In genomic region chr8:13625281-13625970, GRCm38 (mm10) we compare ENCODE assay signal across 9 mouse cellular contexts. TPM values are rescaled to one million over a fixed set of nuclear protein-coding genes. Genes with fewer than 3 reads are reported as not detected.
DNase-seq lines count a peak whose midpoint lies in the region; ATAC-seq and TF ChIP-seq lines count a peak whose summit lies in the region.
"Had no signal": no experiment of that assay in that cellular context is flagged by ENCODE, and none has a peak within 500 bp of the region (broad histone marks: within the 10 kb centered on the region; RNA-seq: fewer than 3 reads in every experiment).

No protein-coding gene starts in this region.

- 83% methylated on average over 5 of the region's 5 CpGs for WGBS in neural tube, embryonic 13.5 days
- 79% methylated on average over 5 of the region's 5 CpGs for WGBS in limb, embryonic 14.5 days

- H3K27me3 ChIP-seq in neural tube, embryonic 13.5 days: no peaks in the 10 kb centered on the region
- no peaks in the 10 kb centered on the region for H3K27me3 ChIP-seq in limb, embryonic 14.5 days (ENCODE audit: control insufficient read depth, insufficient read depth, low read length)

- H3K36me3 ChIP-seq in neural tube, embryonic 13.5 days: peaks cover 9% of the 10 kb centered on the region
- peaks cover 9% of the 10 kb centered on the region for H3K36me3 ChIP-seq in limb, embryonic 14.5 days (ENCODE audit: control insufficient read depth, insufficient read depth, low read length)

- ATAC-seq in frontal cortex, adult (ENCODE audit: low TSS enrichment): peak; percentile 2; the same call in 1 of the 2 replicates
- no peak for ATAC-seq in neural tube, embryonic 13.5 days (ENCODE audit: low read depth)
- no peak for ATAC-seq in limb, embryonic 14.5 days (ENCODE audit: low FRiP score, low read depth)
- ATAC-seq in megakaryocyte-erythroid progenitor cell, adult 5-6 weeks (replicated peaks; ENCODE audit: low FRiP score, low TSS enrichment, poor library complexity, severe bottlenecking): no peak

- no peak overlapping the region for H3K4me3 ChIP-seq in neural tube, embryonic 13.5 days
- no peak overlapping the region for H3K4me3 ChIP-seq in limb, embryonic 14.5 days (replicated peaks; ENCODE audit: low read length)
- H3K4me3 ChIP-seq: erythroblast, embryonic 14.5 days had no signal

- peak overlapping the region; percentile 85; the same call in 1 of the 2 replicates for H3K27ac ChIP-seq in neural tube, embryonic 13.5 days (replicated peaks)
- H3K27ac ChIP-seq in limb, embryonic 14.5 days (replicated peaks; ENCODE audit: low read depth, low read length): peak overlapping the region; percentile 70

- no peak for TF ChIP-seq POLR2A in limb, embryonic 14.5 days (IDR thresholded peaks at IDR 0.05; ENCODE audit: borderline replicate concordance, extremely low read depth, insufficient read depth, insufficient read length)

- DNase-seq in frontal cortex, postnatal 25 days (ENCODE audit: low spot score in 2 of 2): no peak
- no peak for DNase-seq in neural tube, embryonic 10.5 days (ENCODE audit: extremely low spot score, low spot score)
- DNase-seq in limb, embryonic 14.5 days (ENCODE audit: low spot score): no peak
- no peak for DNase-seq in layer of hippocampus, postnatal 10 days (ENCODE audit: low spot score in 2 of 2)
- DNase-seq in embryo, embryonic 11 days: no peak

- H3K4me2 ChIP-seq in neural tube, embryonic 13.5 days: no peak overlapping the region
- no peak overlapping the region for H3K4me2 ChIP-seq in limb, embryonic 14.5 days (replicated peaks; ENCODE audit: low read depth, low read length, severe bottlenecking)

- no peak overlapping the region for H3K9ac ChIP-seq in neural tube, embryonic 13.5 days
- no peak overlapping the region for H3K9ac ChIP-seq in limb, embryonic 14.5 days (ENCODE audit: low read depth, low read length, severe bottlenecking)

- H3K4me1 ChIP-seq in neural tube, embryonic 13.5 days (replicated peaks): peaks cover 39% of the 10 kb centered on the region
- peaks cover 35% of the 10 kb centered on the region for H3K4me1 ChIP-seq in limb, embryonic 14.5 days (ENCODE audit: control insufficient read depth, insufficient read depth, low read length)

- H3K9me3 ChIP-seq in neural tube, embryonic 13.5 days: no peaks in the 10 kb centered on the region
- H3K9me3 ChIP-seq in limb, embryonic 14.5 days (ENCODE audit: control insufficient read depth, low read length): no peaks in the 10 kb centered on the region

RNA-seq across cellular contexts. Expression of gene Rasa3, which starts 52.0 kb away (rescaled TPM):
- polyA plus RNA-seq in neural tube, embryonic 13.5 days (2015; fragmentation: Nextera tagmentation; extraction: Ambion mirVana): 28.3 and 30.7 TPM in 2 replicates
- 31.6 and 35.4 TPM in 2 replicates for polyA plus RNA-seq in limb, embryonic 14.5 days (2012; rRNA removed)
- polyA plus RNA-seq in limb, embryonic 14.5 days (2014; fragmentation: Nextera tagmentation; extraction: Ambion mirVana): 29.2 and 30.8 TPM in 2 replicates
- 34.4 and 36.2 TPM in 2 replicates for total RNA-seq in megakaryocyte-erythroid progenitor cell, adult 5-6 weeks (2014; fragmentation: Nextera tagmentation)
- total RNA-seq in megakaryocyte-erythroid progenitor cell, adult 5-6 weeks (2017): 25.9 and 43.0 TPM in 2 replicates
- total RNA-seq in layer of hippocampus, postnatal 10 days (2021): 10 to 100 TPM; 62.6 to 73.0 TPM
